Mouse (Mus musculus): Measurements from ENCODE around the gene St7. TPM values are rescaled to one million over a fixed set of nuclear protein-coding genes. Genes with fewer than 3 reads are reported as not detected.

Gene St7
- total and polyA plus RNA-seq, 2 experiments from 2014 or later: 35.8 to 71.7 TPM

GRCm38 (mm10) chr6:17750957-17751356 lies 58.2 kb downstream of the St7 start:
- Histone ChIP-seq H3K36me3 (ENCODE audit: insufficient read depth, low read length) (no peaks in the 10 kb centered on the region), H3K9me3 (ENCODE audit: low read length) (no peaks in the 10 kb centered on the region), H3K4me1 (ENCODE audit: insufficient read depth, low read length) (peaks cover 4% of the 10 kb centered on the region; the same call in 1 of the 2 replicates), H3K4me2 (ENCODE audit: low read depth, low read length) (peak overlapping the region; percentile 64), H3K27me3 (ENCODE audit: insufficient read depth, low read length) (no peaks in the 10 kb centered on the region), H3K9ac (replicated peaks; ENCODE audit: low read length) (peak overlapping the region; percentile 66), H3K4me3 (ENCODE audit: low read length) (peak overlapping the region; percentile 48), H3K27ac (no peak overlapping the region)
- DNase-seq (ENCODE audit: low spot score): peak; percentile 38
- ATAC-seq: no peak
- no peak for TF ChIP-seq CTCF (IDR thresholded peaks at IDR 0.05; ENCODE audit: low read depth)
- WGBS: 32% methylated on average over 6 of the region's 6 CpGs

GRCm38 (mm10) chr6:17755902-17756301 lies 63.2 kb downstream of the St7 start:
- DNase-seq (ENCODE audit: low spot score): no peak
- Histone ChIP-seq H3K9ac (replicated peaks; ENCODE audit: low read length) (no peak overlapping the region), H3K27ac (no peak overlapping the region), H3K4me1 (ENCODE audit: insufficient read depth, low read length) (peaks cover 7% of the 10 kb centered on the region; the same call in 1 of the 2 replicates), H3K4me2 (ENCODE audit: low read depth, low read length) (no peak overlapping the region), H3K27me3 (ENCODE audit: insufficient read depth, low read length) (no peaks in the 10 kb centered on the region), H3K4me3 (ENCODE audit: low read length) (no peak overlapping the region), H3K36me3 (ENCODE audit: insufficient read depth, low read length) (no peaks in the 10 kb centered on the region), H3K9me3 (ENCODE audit: low read length) (no peaks in the 10 kb centered on the region)
- ATAC-seq: no peak
- 90% methylated on average over 6 of the region's 6 CpGs for WGBS
- no peak for TF ChIP-seq CTCF (IDR thresholded peaks at IDR 0.05; ENCODE audit: low read depth)

GRCm38 (mm10) chr6:17758568-17758967 lies 65.8 kb downstream of the St7 start:
- Histone ChIP-seq H3K4me1 (ENCODE audit: insufficient read depth, low read length) (0 out of 2 replicates have a peak, but pooled peaks cover 3% of the 10 kb centered on the region), H3K9ac (replicated peaks; ENCODE audit: low read length) (no peak overlapping the region), H3K9me3 (ENCODE audit: low read length) (no peaks in the 10 kb centered on the region), H3K27ac (no peak overlapping the region), H3K36me3 (ENCODE audit: insufficient read depth, low read length) (no peaks in the 10 kb centered on the region), H3K27me3 (ENCODE audit: insufficient read depth, low read length) (no peaks in the 10 kb centered on the region), H3K4me2 (ENCODE audit: low read depth, low read length) (no peak overlapping the region), H3K4me3 (ENCODE audit: low read length) (no peak overlapping the region)
- WGBS: 50% methylated on average over 4 of the region's 4 CpGs
- ATAC-seq (no peak), DNase-seq (ENCODE audit: low spot score) (no peak)
- TF ChIP-seq CTCF (IDR thresholded peaks at IDR 0.05; ENCODE audit: low read depth): no peak

- Histone ChIP-seq H3K4me3 (ENCODE audit: low read length) (no peak overlapping the region), H3K4me1 (ENCODE audit: insufficient read depth, low read length) (peaks cover 19% of the 10 kb centered on the region), H3K27ac (peak overlapping the region; percentile 20), H3K27me3 (ENCODE audit: insufficient read depth, low read length) (no peaks in the 10 kb centered on the region), H3K36me3 (ENCODE audit: insufficient read depth, low read length) (no peaks in the 10 kb centered on the region), H3K9me3 (ENCODE audit: low read length) (no peaks in the 10 kb centered on the region), H3K4me2 (ENCODE audit: low read depth, low read length) (no peak overlapping the region), H3K9ac (replicated peaks; ENCODE audit: low read length) (no peak overlapping the region)
- WGBS: 71% methylated on average over 9 of the region's 9 CpGs
- no peak for DNase-seq (ENCODE audit: low spot score)
- ATAC-seq: no peak
- no peak for TF ChIP-seq CTCF (IDR thresholded peaks at IDR 0.05; ENCODE audit: low read depth)
Measured at GRCm38 (mm10) chr6:17763963-17764659, 71.4 kb downstream of the St7 start.

- no peaks in the 10 kb centered on the region for H3K36me3 ChIP-seq (ENCODE audit: insufficient read depth, low read length)
- peak overlapping the region; percentile 20; the same call in 1 of the 2 replicates for H3K27ac ChIP-seq
- no peak overlapping the region for H3K4me3 ChIP-seq (ENCODE audit: low read length)
- peaks cover 17% of the 10 kb centered on the region for H3K4me1 ChIP-seq (ENCODE audit: insufficient read depth, low read length)
- WGBS: 28% methylated on average over 2 of the region's 2 CpGs
- H3K4me2 ChIP-seq (ENCODE audit: low read depth, low read length): no peak overlapping the region
- ATAC-seq: peak; percentile 86
- no peak for TF ChIP-seq CTCF (IDR thresholded peaks at IDR 0.05; ENCODE audit: low read depth)
- H3K9me3 ChIP-seq (ENCODE audit: low read length): no peaks in the 10 kb centered on the region
- peak; percentile 45 for DNase-seq (ENCODE audit: low spot score)
- H3K9ac ChIP-seq (replicated peaks; ENCODE audit: low read length): no peak overlapping the region
- no peaks in the 10 kb centered on the region for H3K27me3 ChIP-seq (ENCODE audit: insufficient read depth, low read length)
Measured at GRCm38 (mm10) chr6:17764660-17764998, 71.9 kb downstream of the St7 start.

- TF ChIP-seq CTCF (IDR thresholded peaks at IDR 0.05; ENCODE audit: low read depth): no peak
- Histone ChIP-seq H3K4me1 (ENCODE audit: insufficient read depth, low read length) (peaks cover 4% of the 10 kb centered on the region), H3K9ac (replicated peaks; ENCODE audit: low read length) (no peak overlapping the region), H3K4me2 (ENCODE audit: low read depth, low read length) (peak overlapping the region; percentile 14; the same call in 1 of the 2 replicates), H3K4me3 (ENCODE audit: low read length) (no peak overlapping the region), H3K9me3 (ENCODE audit: low read length) (no peaks in the 10 kb centered on the region), H3K27ac (no peak overlapping the region), H3K27me3 (ENCODE audit: insufficient read depth, low read length) (no peaks in the 10 kb centered on the region), H3K36me3 (ENCODE audit: insufficient read depth, low read length) (no peaks in the 10 kb centered on the region)
- WGBS: 62% methylated on average over 9 of the region's 9 CpGs
- DNase-seq (ENCODE audit: low spot score): no peak
- peak; percentile 43; the same call in 1 of the 2 replicates for ATAC-seq
Measured at GRCm38 (mm10) chr6:17769972-17770644, 77.4 kb downstream of the St7 start.
